Comparison of ENCODE assay signal across 8 mouse cellular contexts in genomic region chr7:30589435-30590301, GRCm38 (mm10). TPM values are rescaled to one million over a fixed set of nuclear protein-coding genes. Genes with fewer than 3 reads are reported as not detected.
DNase-seq lines count a peak whose midpoint lies in the region; ATAC-seq lines count a peak whose summit lies in the region.

No protein-coding gene starts in this region.

- WGBS in heart, embryonic 12.5 days, result 29% methylated on average over 40 of the region's 40 CpGs
- WGBS in kidney, embryonic 16.5 days, result 22% methylated on average over 40 of the region's 40 CpGs
- 31% methylated on average over 40 of the region's 40 CpGs for WGBS in liver, embryonic 12.5 days (ENCODE audit: insufficient replicate concordance)
- WGBS in stomach, embryonic 15.5 days, result 24% methylated on average over 39 of the region's 40 CpGs

- DNase-seq in c-Kit-negative CD71-positive TER-119-positive erythroid progenitor cells, embryonic 14.5 days (ENCODE audit: low read depth, low spot score), result peak; percentile 60
- DNase-seq in fat pad, adult 2 months (ENCODE audit: extremely low read depth, low read depth, low spot score), result peak; percentile 33
- peak; percentile 64 to 78 for DNase-seq in natural killer cell, adult 2 months (ENCODE audit: low spot score in 2 of 2)

- peak overlapping the region; percentile 82 for H3K4me3 ChIP-seq in heart, embryonic 12.5 days
- peak overlapping the region; percentile 99 for H3K4me3 ChIP-seq in kidney, embryonic 16.5 days (ENCODE audit: low read length)
- H3K4me3 ChIP-seq in liver, embryonic 12.5 days, result peak overlapping the region; percentile 100
- peak overlapping the region; percentile 98 for H3K4me3 ChIP-seq in stomach, embryonic 15.5 days (replicated peaks)

- peak overlapping the region; percentile 89 for H3K27ac ChIP-seq in heart, embryonic 12.5 days (ENCODE audit: poor library complexity, severe bottlenecking)
- H3K27ac ChIP-seq in kidney, embryonic 16.5 days (ENCODE audit: low read length), result peak overlapping the region; percentile 92
- H3K27ac ChIP-seq in liver, embryonic 12.5 days, result peak overlapping the region; percentile 92
- H3K27ac ChIP-seq in stomach, embryonic 15.5 days, result peak overlapping the region; percentile 95

- peaks cover 16% of the 10 kb centered on the region for H3K4me1 ChIP-seq in heart, embryonic 12.5 days (replicated peaks)
- H3K4me1 ChIP-seq in kidney, embryonic 16.5 days (ENCODE audit: insufficient read depth, low read length), result peaks cover 23% of the 10 kb centered on the region
- peaks cover 40% of the 10 kb centered on the region for H3K4me1 ChIP-seq in liver, embryonic 12.5 days
- H3K4me1 ChIP-seq in stomach, embryonic 15.5 days, result peaks cover 18% of the 10 kb centered on the region

- no peaks in the 10 kb centered on the region for H3K9me3 ChIP-seq in heart, embryonic 12.5 days (replicated peaks)
- H3K9me3 ChIP-seq in kidney, embryonic 16.5 days (ENCODE audit: low read length), result no peaks in the 10 kb centered on the region
- no peaks in the 10 kb centered on the region for H3K9me3 ChIP-seq in liver, embryonic 12.5 days (replicated peaks)
- H3K9me3 ChIP-seq in stomach, embryonic 15.5 days, result no peaks in the 10 kb centered on the region

- ATAC-seq in CD4-positive, CD25-positive, alpha-beta regulatory T cell, adult 4 months, result peak; percentile 21
- peak; percentile 63 for ATAC-seq in heart, embryonic 12.5 days (ENCODE audit: insufficient number of reproducible peaks, low FRiP score)
- peak; percentile 78 for ATAC-seq in kidney, embryonic 16.5 days (ENCODE audit: low FRiP score, low TSS enrichment)
- ATAC-seq in liver, embryonic 12.5 days, result peak; percentile 38
- peak; percentile 57 for ATAC-seq in stomach, embryonic 15.5 days (ENCODE audit: insufficient read depth, low FRiP score, low read depth)

- H3K4me2 ChIP-seq in heart, embryonic 12.5 days, result peak overlapping the region; percentile 93
- peak overlapping the region; percentile 90 for H3K4me2 ChIP-seq in kidney, embryonic 16.5 days (replicated peaks; ENCODE audit: low read depth, low read length)
- peak overlapping the region; percentile 94 for H3K4me2 ChIP-seq in liver, embryonic 12.5 days
- H3K4me2 ChIP-seq in stomach, embryonic 15.5 days, result peak overlapping the region; percentile 77

- H3K36me3 ChIP-seq in heart, embryonic 12.5 days, result peaks cover 25% of the 10 kb centered on the region
- H3K36me3 ChIP-seq in kidney, embryonic 16.5 days (ENCODE audit: insufficient read depth, low read length), result peaks cover 18% of the 10 kb centered on the region
- H3K36me3 ChIP-seq in liver, embryonic 12.5 days, result peaks cover 23% of the 10 kb centered on the region
- peaks cover 24% of the 10 kb centered on the region for H3K36me3 ChIP-seq in stomach, embryonic 15.5 days

- H3K27me3 ChIP-seq in heart, embryonic 12.5 days (replicated peaks), result 0 out of 2 replicates have a peak, but pooled peaks cover 11% of the 10 kb centered on the region
- no peaks in the 10 kb centered on the region for H3K27me3 ChIP-seq in kidney, embryonic 16.5 days (ENCODE audit: insufficient read depth, low read length)
- 0 out of 2 replicates have a peak, but pooled peaks cover 3% of the 10 kb centered on the region for H3K27me3 ChIP-seq in liver, embryonic 12.5 days (replicated peaks)
- H3K27me3 ChIP-seq in stomach, embryonic 15.5 days (replicated peaks), result no peaks in the 10 kb centered on the region

- peak overlapping the region; percentile 92 for H3K9ac ChIP-seq in heart, embryonic 12.5 days
- peak overlapping the region; percentile 99 for H3K9ac ChIP-seq in kidney, embryonic 16.5 days (replicated peaks; ENCODE audit: low read length)
- peak overlapping the region; percentile 100 for H3K9ac ChIP-seq in liver, embryonic 12.5 days
- peak overlapping the region; percentile 26; the same call in 1 of the 2 replicates for H3K9ac ChIP-seq in stomach, embryonic 15.5 days

RNA-seq across cellular contexts. Expression of gene Kmt2b, which starts 1.1 kb away (rescaled TPM):
- polyA plus RNA-seq in CD4-positive, CD25-positive, alpha-beta regulatory T cell, adult 4 months (2017; shearing (Covaris generic)), result 10 to 100 TPM; 16.4 to 21.6 TPM
- polyA plus RNA-seq in heart, embryonic 12.5 days (2016; fragmentation: Nextera tagmentation; extraction: Ambion mirVana), result 4.9 and 5.1 TPM in 2 replicates
- polyA plus RNA-seq in kidney, embryonic 16.5 days (2015; fragmentation: Nextera tagmentation; extraction: Ambion mirVana), result 7.8 and 9.0 TPM in 2 replicates
- 4.5 and 4.9 TPM in 2 replicates for polyA plus RNA-seq in liver, embryonic 12.5 days (2016; fragmentation: Nextera tagmentation; extraction: Ambion mirVana)
- polyA plus RNA-seq in stomach, embryonic 15.5 days (2015; fragmentation: Nextera tagmentation; extraction: Ambion mirVana), result 7.6 and 8.4 TPM in 2 replicates

RNA-seq across cellular contexts. Expression of gene Zbtb32, which starts 9.0 kb away (rescaled TPM):
- polyA plus RNA-seq in CD4-positive, CD25-positive, alpha-beta regulatory T cell, adult 4 months (2017; shearing (Covaris generic)), result 10 to 100 TPM in 1 of 2 experiments, 1 to 10 TPM in 1; 8.1 to 18.0 TPM
- 0.09 and 0.44 TPM in 2 replicates for polyA plus RNA-seq in heart, embryonic 12.5 days (2016; fragmentation: Nextera tagmentation; extraction: Ambion mirVana)
- 0.77 and 1.3 TPM in 2 replicates for polyA plus RNA-seq in kidney, embryonic 16.5 days (2015; fragmentation: Nextera tagmentation; extraction: Ambion mirVana)
- 0.17 and 0.20 TPM in 2 replicates for polyA plus RNA-seq in liver, embryonic 12.5 days (2016; fragmentation: Nextera tagmentation; extraction: Ambion mirVana)
- 0.81 and 0.90 TPM in 2 replicates for polyA plus RNA-seq in stomach, embryonic 15.5 days (2015; fragmentation: Nextera tagmentation; extraction: Ambion mirVana)

RNA-seq across cellular contexts. Expression of gene Upk1a, which starts 23.0 kb away (rescaled TPM):
- polyA plus RNA-seq in CD4-positive, CD25-positive, alpha-beta regulatory T cell, adult 4 months (2017; shearing (Covaris generic)), result under 1 TPM; 0.38 to 0.60 TPM
- 0.44 and 2.5 TPM in 2 replicates for polyA plus RNA-seq in heart, embryonic 12.5 days (2016; fragmentation: Nextera tagmentation; extraction: Ambion mirVana)
- 7.9 and 13.0 TPM in 2 replicates for polyA plus RNA-seq in kidney, embryonic 16.5 days (2015; fragmentation: Nextera tagmentation; extraction: Ambion mirVana)
- polyA plus RNA-seq in liver, embryonic 12.5 days (2016; fragmentation: Nextera tagmentation; extraction: Ambion mirVana), result 0.25 and 0.33 TPM in 2 replicates
- polyA plus RNA-seq in stomach, embryonic 15.5 days (2015; fragmentation: Nextera tagmentation; extraction: Ambion mirVana), result 6.8 and 7.4 TPM in 2 replicates

RNA-seq across cellular contexts. Expression of gene Igflr1, which starts 24.4 kb away (rescaled TPM):
- 100 to 1,000 TPM; 210 to 244 TPM for polyA plus RNA-seq in CD4-positive, CD25-positive, alpha-beta regulatory T cell, adult 4 months (2017; shearing (Covaris generic))
- 2.7 and 3.7 TPM in 2 replicates for polyA plus RNA-seq in heart, embryonic 12.5 days (2016; fragmentation: Nextera tagmentation; extraction: Ambion mirVana)
- polyA plus RNA-seq in kidney, embryonic 16.5 days (2015; fragmentation: Nextera tagmentation; extraction: Ambion mirVana), result 6.0 and 8.7 TPM in 2 replicates
- polyA plus RNA-seq in liver, embryonic 12.5 days (2016; fragmentation: Nextera tagmentation; extraction: Ambion mirVana), result 3.0 and 3.9 TPM in 2 replicates
- 2.2 and 3.5 TPM in 2 replicates for polyA plus RNA-seq in stomach, embryonic 15.5 days (2015; fragmentation: Nextera tagmentation; extraction: Ambion mirVana)

RNA-seq across cellular contexts. Expression of gene Psenen, which starts 26.2 kb away (rescaled TPM):
- polyA plus RNA-seq in CD4-positive, CD25-positive, alpha-beta regulatory T cell, adult 4 months (2017; shearing (Covaris generic)), result 100 to 1,000 TPM; 314 to 323 TPM
- polyA plus RNA-seq in heart, embryonic 12.5 days (2016; fragmentation: Nextera tagmentation; extraction: Ambion mirVana), result 115 and 124 TPM in 2 replicates
- polyA plus RNA-seq in kidney, embryonic 16.5 days (2015; fragmentation: Nextera tagmentation; extraction: Ambion mirVana), result 142 and 148 TPM in 2 replicates
- 83.3 and 87.9 TPM in 2 replicates for polyA plus RNA-seq in liver, embryonic 12.5 days (2016; fragmentation: Nextera tagmentation; extraction: Ambion mirVana)
- polyA plus RNA-seq in stomach, embryonic 15.5 days (2015; fragmentation: Nextera tagmentation; extraction: Ambion mirVana), result 135 and 138 TPM in 2 replicates

Comparison
In these comparisons a context has a peak if more than half of its experiments do, and no peak if none do; other contexts are left out.
1. Peak in every context shown above with its lines: DNase-seq, ATAC-seq, H3K4me3 ChIP-seq and H3K27ac ChIP-seq.
2. ATAC-seq: peak in every context shown above with its lines; median percentile 78 in kidney, embryonic 16.5 days; 63 in heart, embryonic 12.5 days; 57 in stomach, embryonic 15.5 days; 38 in liver, embryonic 12.5 days; 21 in CD4-positive, CD25-positive, alpha-beta regulatory T cell, adult 4 months.
3. H3K9ac ChIP-seq: peak in every context shown above with its lines; median percentile 100 in liver, embryonic 12.5 days; 99 in kidney, embryonic 16.5 days; 92 in heart, embryonic 12.5 days; 26 in stomach, embryonic 15.5 days.